Mouse (Mus musculus): ENCODE measurements around the gene Dcbld1.
"Not testable (repeated sequence)": the region's sequence is repeated elsewhere in the genome, so short reads cannot be mapped to it uniquely, and the experiment has no call there.

Gene Dcbld1

GRCm38 (mm10) chr10:52302271-52302670 is 68.9 kb downstream of the Dcbld1 start:
- DNase-seq (ENCODE audit: low spot score in 2 of 2), result no peak

DNA sequence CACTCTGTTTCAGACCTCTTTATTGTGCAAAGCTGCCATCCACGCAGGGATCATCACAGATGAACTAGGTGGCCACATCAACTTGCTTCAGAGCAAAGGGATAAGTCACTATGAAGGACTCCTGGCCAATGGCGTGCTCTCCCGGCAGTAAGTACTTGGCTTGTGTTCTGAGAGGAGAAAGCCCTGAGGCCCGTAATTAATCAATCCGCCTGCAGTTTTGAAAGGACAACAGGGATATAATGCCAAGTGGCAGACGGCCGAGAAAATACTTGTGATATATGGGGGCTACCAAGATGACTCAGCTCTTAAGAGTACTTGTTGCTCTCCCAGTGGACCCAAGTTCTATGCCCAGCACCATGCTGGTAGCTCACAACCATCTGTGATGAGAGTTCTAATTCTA is 71.2 kb downstream of the Dcbld1 start:
- DNase-seq (ENCODE audit: low spot score in 2 of 2), result no peak

DNA sequence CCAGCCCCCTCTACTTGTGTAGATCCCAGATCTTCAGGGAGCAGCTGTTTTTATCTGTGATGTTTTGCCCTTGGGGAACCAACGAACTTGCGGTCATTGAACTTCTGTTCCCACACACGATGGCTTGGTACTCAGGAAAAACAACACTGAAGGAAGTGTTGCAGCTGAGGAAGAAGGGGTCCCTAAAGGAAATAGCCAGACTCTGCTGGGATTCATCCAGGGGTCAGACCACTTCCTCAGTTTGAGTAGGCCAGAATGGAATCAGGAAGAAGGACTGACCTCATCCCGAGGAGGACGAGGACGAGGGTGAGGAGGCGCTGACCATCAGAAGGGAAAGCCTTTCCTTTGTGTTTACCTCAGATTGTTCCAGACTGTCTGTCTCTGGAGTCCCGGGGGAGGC is 75.8 kb downstream of the Dcbld1 start:
- DNase-seq (ENCODE audit: low spot score in 2 of 2), result no peak

DNA sequence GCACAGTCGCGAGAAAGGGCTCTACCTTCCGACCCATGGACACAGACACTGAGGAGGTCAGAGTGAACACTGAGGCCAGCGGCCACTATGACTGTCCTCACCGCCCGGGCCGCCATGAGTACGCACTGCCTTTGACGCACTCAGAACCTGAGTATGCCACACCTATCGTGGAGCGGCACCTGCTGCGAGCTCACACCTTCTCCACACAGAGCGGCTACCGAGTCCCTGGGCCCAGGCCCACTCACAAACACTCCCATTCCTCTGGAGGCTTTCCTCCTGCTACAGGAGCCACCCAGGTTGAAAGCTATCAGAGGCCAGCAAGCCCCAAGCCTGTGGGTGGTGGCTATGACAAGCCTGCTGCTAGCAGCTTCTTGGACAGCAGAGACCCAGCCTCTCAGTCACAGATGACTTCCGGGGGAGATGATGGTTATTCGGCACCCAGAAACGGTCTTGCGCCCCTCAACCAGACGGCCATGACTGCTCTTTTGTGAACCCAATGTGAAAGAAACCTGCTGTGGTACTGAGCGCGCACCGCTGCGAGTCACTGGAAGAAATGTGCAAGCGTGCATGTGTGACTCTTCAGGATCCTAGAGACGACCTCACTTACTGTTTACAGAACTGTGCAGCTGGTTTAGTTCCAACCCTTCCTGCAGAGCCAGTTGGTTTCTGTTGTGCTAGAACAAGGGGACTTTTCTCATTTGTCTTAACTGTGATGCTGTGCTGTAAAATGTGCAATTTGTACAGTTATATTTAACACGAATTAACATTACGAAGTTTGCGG is 86.3 kb downstream of the Dcbld1 start:
- DNase-seq (ENCODE audit: low spot score in 2 of 2), result no peak

DNA sequence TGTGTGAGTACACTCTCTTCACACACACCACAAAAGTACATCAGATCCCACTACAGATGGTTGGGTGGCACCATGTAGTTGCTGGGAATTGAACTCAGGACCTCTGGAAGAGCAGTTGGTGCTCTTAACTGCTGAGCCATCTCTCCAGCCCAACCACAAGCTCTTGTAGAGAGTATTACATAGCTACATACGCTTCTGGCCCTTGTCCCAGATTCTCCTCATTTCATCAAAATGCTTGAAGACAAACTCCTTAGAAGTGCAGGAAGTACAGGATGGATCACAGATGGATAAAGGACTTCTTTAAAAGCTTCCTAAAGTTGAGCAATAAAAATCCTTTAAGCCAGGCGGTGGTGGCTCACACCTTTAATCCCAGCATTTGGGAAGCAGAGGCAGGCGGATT is 88.5 kb downstream of the Dcbld1 start:
- DNase-seq (ENCODE audit: low spot score in 2 of 2), result no peak

GRCm38 (mm10) chr10:52331007-52331406 is 97.6 kb downstream of the Dcbld1 start:
- no peak for DNase-seq (ENCODE audit: low spot score in 2 of 2)

- not testable (repeated sequence) for DNase-seq (ENCODE audit: low spot score in 2 of 2)
Measured at GRCm38 (mm10) chr10:52343324-52343723, 109.9 kb downstream of the Dcbld1 start.

- DNase-seq (ENCODE audit: low spot score in 2 of 2), result no peak
Measured at GRCm38 (mm10) chr10:52353184-52353583, 119.8 kb downstream of the Dcbld1 start.

- DNase-seq (ENCODE audit: low spot score in 2 of 2), result no peak
Measured at GRCm38 (mm10) chr10:52358467-52358866, 125.0 kb downstream of the Dcbld1 start, which contains the start of gene Gm26741. Gene Gm26741 (plus strand): TSS chr10:52358767.

DNA sequence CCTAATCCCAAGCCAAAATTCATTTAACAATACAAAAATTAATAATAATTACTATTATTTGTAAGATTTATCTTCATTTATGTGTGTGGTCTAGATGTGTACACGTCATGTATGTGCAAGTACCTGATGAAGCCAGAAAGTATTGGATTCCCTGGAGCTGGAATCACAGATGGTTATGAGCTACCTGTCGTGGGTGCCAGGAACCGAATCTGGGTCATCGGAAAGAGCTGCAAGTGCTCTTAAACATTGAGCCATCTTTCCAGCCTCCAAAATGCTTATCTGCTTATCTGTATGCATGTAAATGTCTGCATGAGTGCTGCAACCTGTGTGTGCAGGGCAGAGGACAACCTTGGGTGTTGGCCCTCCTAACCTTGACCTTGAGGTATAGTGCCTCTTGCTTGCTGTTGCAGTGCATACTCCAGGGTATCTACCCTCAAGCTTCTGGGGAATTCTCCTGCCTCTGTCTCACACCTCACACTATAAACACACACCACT is 126.9 kb downstream of the Dcbld1 start:
- no peak for DNase-seq (ENCODE audit: low spot score in 2 of 2)

GRCm38 (mm10) chr10:52360862-52361609 is 127.6 kb downstream of the Dcbld1 start:
- DNase-seq (ENCODE audit: low spot score in 2 of 2), result no peak

DNA sequence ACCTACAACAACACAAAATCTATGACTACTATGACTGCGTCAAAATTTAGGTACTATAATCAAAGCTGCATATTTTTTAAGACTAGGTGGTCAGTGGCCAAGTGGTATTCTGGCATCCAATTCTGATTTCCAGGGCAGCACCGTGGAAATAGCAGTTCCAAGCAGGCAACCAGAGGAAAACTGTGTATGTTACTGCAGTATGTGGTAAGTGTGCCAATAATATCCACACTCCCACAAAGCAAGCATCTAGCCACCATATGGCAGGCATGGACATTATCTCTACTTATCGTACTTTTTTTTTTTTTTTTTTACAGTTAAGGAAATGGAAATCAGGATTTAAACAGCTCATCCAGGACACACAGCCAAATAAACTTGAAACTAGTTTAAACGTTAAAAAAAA is 135.0 kb downstream of the Dcbld1 start:
- DNase-seq (ENCODE audit: low spot score in 2 of 2), result no peak

Measured in spleen, postnatal 14 days (tissue).